Mouse (Mus musculus) megakaryocyte-erythroid progenitor cell, adult 5-6 weeks (primary cell): ENCODE measurements around the gene Clcn7. TPM values are rescaled to one million over a fixed set of nuclear protein-coding genes. Genes with fewer than 3 reads are reported as not detected.

Experiments used
- ATAC-seq: replicated peaks from 2 replicates; pipeline ENCODE4 v1.8.0; 2016; ENCODE audit warnings: mild to moderate bottlenecking, inconsistent platforms; ENCODE audit not compliant: severe bottlenecking, poor library complexity, low FRiP score, low TSS enrichment
- total RNA-seq, 2 experiments: library from RNA; stranded (forward) in 1 of 2; stranded (reverse) in 1 of 2; fragments of 200-1000, 215-1000 nt in 1 of 2; fragments of >200 nt in 1 of 2; fragmentation: Nextera tagmentation in 1 of 2; gene quantifications; 2 replicates each; pipeline ENCODE4 v1.2.3; 2014 to 2017

The Clcn7 gene
- total RNA-seq, 2 experiments from 2014 or later, result 5.9 to 17.6 TPM

- ATAC-seq, result no peak
These were observed 55.9 kb downstream of the Clcn7 start for GRCm38 (mm10) chr17:25189091-25189490.

GRCm38 (mm10) chr17:25202401-25202800 lies 69.2 kb downstream of the Clcn7 start:
- ATAC-seq, result no peak

GRCm38 (mm10) chr17:25210006-25210405 lies 76.8 kb downstream of the Clcn7 start:
- ATAC-seq, result no peak

- no peak for ATAC-seq
These were observed 77.7 kb downstream of the Clcn7 start for GRCm38 (mm10) chr17:25210680-25211466.

GRCm38 (mm10) chr17:25211705-25212104 lies 78.5 kb downstream of the Clcn7 start:
- no peak for ATAC-seq

Other genes with a start within 250 kb of the Clcn7 start
- 107 and 121 TPM in 2 replicates for gene Nubp2, start 247.0 kb upstream of the Clcn7 start, total RNA-seq (2014; fragmentation: Nextera tagmentation)
- 35.5 and 97.0 TPM in 2 replicates for gene Nubp2, start 247.0 kb upstream of the Clcn7 start, total RNA-seq (2017)
- gene Spsb3, start 246.7 kb upstream of the Clcn7 start, total RNA-seq (2014; fragmentation: Nextera tagmentation), result 24.6 and 29.3 TPM in 2 replicates
- 11.8 and 12.2 TPM in 2 replicates for gene Spsb3, start 246.7 kb upstream of the Clcn7 start, total RNA-seq (2017)
- gene Eme2, start 238.3 kb upstream of the Clcn7 start, total RNA-seq (2014; fragmentation: Nextera tagmentation), result 9.1 and 11.8 TPM in 2 replicates
- gene Eme2, start 238.3 kb upstream of the Clcn7 start, total RNA-seq (2017), result 13.7 and 15.2 TPM in 2 replicates
- gene Mrps34, start 238.3 kb upstream of the Clcn7 start, total RNA-seq (2014; fragmentation: Nextera tagmentation), result 63.9 and 78.3 TPM in 2 replicates
- 31.3 and 37.6 TPM in 2 replicates for gene Mrps34, start 238.3 kb upstream of the Clcn7 start, total RNA-seq (2017)
- gene Nme3, start 236.9 kb upstream of the Clcn7 start, total RNA-seq (2014; fragmentation: Nextera tagmentation), result 54.4 and 85.5 TPM in 2 replicates
- 40.5 and 46.3 TPM in 2 replicates for gene Nme3, start 236.9 kb upstream of the Clcn7 start, total RNA-seq (2017)
- 104 and 107 TPM in 2 replicates for gene Mapk8ip3, start 196.4 kb upstream of the Clcn7 start, total RNA-seq (2014; fragmentation: Nextera tagmentation)
- gene Mapk8ip3, start 196.4 kb upstream of the Clcn7 start, total RNA-seq (2017), result 27.0 and 35.3 TPM in 2 replicates
- gene Jpt2, start 172.7 kb upstream of the Clcn7 start, total RNA-seq (2014; fragmentation: Nextera tagmentation), result 74.2 and 79.1 TPM in 2 replicates
- gene Jpt2, start 172.7 kb upstream of the Clcn7 start, total RNA-seq (2017), result 77.8 and 78.2 TPM in 2 replicates
- gene Cramp1l, start 117.6 kb upstream of the Clcn7 start, total RNA-seq (2014; fragmentation: Nextera tagmentation), result 31.2 and 38.1 TPM in 2 replicates
- 10.1 and 10.9 TPM in 2 replicates for gene Cramp1l, start 117.6 kb upstream of the Clcn7 start, total RNA-seq (2017)
- 32.0 and 32.1 TPM in 2 replicates for gene Ift140, start 117.3 kb upstream of the Clcn7 start, total RNA-seq (2014; fragmentation: Nextera tagmentation)
- 27.6 and 33.9 TPM in 2 replicates for gene Ift140, start 117.3 kb upstream of the Clcn7 start, total RNA-seq (2017)
- gene Tmem204, start 49.8 kb upstream of the Clcn7 start, total RNA-seq (2014; fragmentation: Nextera tagmentation), result not detected in 2 replicates
- not detected in 2 replicates for gene Tmem204, start 49.8 kb upstream of the Clcn7 start, total RNA-seq (2017)
- gene Telo2, start 17.4 kb upstream of the Clcn7 start, total RNA-seq (2014; fragmentation: Nextera tagmentation), result 53.3 and 77.5 TPM in 2 replicates
- 38.5 and 38.9 TPM in 2 replicates for gene Telo2, start 17.4 kb upstream of the Clcn7 start, total RNA-seq (2017)
- not detected in 2 replicates for gene Ptx4, start 12.6 kb upstream of the Clcn7 start, total RNA-seq (2014; fragmentation: Nextera tagmentation)
- gene Ptx4, start 12.6 kb upstream of the Clcn7 start, total RNA-seq (2017), result 2.4 TPM in 1 of 2 replicates, not detected in the other
- 0.33 TPM in 1 of 2 replicates, not detected in the other for gene Ccdc154, start 29.1 kb downstream of the Clcn7 start, total RNA-seq (2014; fragmentation: Nextera tagmentation)
- not detected in 2 replicates for gene Ccdc154, start 29.1 kb downstream of the Clcn7 start, total RNA-seq (2017)
- gene Gm38655, start 42.1 kb downstream of the Clcn7 start, total RNA-seq (2014; fragmentation: Nextera tagmentation), result not detected in 2 replicates
- gene Gm38655, start 42.1 kb downstream of the Clcn7 start, total RNA-seq (2017), result not detected in 2 replicates
- gene BC003965, start 51.2 kb downstream of the Clcn7 start, total RNA-seq (2014; fragmentation: Nextera tagmentation), result 25.4 and 34.8 TPM in 2 replicates
- 16.3 and 18.3 TPM in 2 replicates for gene BC003965, start 51.2 kb downstream of the Clcn7 start, total RNA-seq (2017)
- gene Unkl, start 55.0 kb downstream of the Clcn7 start, total RNA-seq (2014; fragmentation: Nextera tagmentation), result 11.5 and 20.5 TPM in 2 replicates
- 9.8 and 14.2 TPM in 2 replicates for gene Unkl, start 55.0 kb downstream of the Clcn7 start, total RNA-seq (2017)
- 13.9 and 14.2 TPM in 2 replicates for gene Gnptg, start 106.7 kb downstream of the Clcn7 start, total RNA-seq (2014; fragmentation: Nextera tagmentation)
- 10.9 and 12.9 TPM in 2 replicates for gene Gnptg, start 106.7 kb downstream of the Clcn7 start, total RNA-seq (2017)
- gene Tsr3, start 106.8 kb downstream of the Clcn7 start, total RNA-seq (2014; fragmentation: Nextera tagmentation), result 20.1 and 29.2 TPM in 2 replicates
- gene Tsr3, start 106.8 kb downstream of the Clcn7 start, total RNA-seq (2017), result 33.3 and 33.7 TPM in 2 replicates
- gene Baiap3, start 123.0 kb downstream of the Clcn7 start, total RNA-seq (2014; fragmentation: Nextera tagmentation), result 1.4 TPM in 1 of 2 replicates, not detected in the other
- 2.7 TPM in 1 of 2 replicates, not detected in the other for gene Baiap3, start 123.0 kb downstream of the Clcn7 start, total RNA-seq (2017)
- 430 and 467 TPM in 2 replicates for gene Ube2i, start 141.2 kb downstream of the Clcn7 start, total RNA-seq (2014; fragmentation: Nextera tagmentation)
- gene Ube2i, start 141.2 kb downstream of the Clcn7 start, total RNA-seq (2017), result 338 and 373 TPM in 2 replicates
- gene Prss34, start 165.0 kb downstream of the Clcn7 start, total RNA-seq (2014; fragmentation: Nextera tagmentation), result not detected in 2 replicates
- 0.72 TPM in 1 of 2 replicates, not detected in the other for gene Prss34, start 165.0 kb downstream of the Clcn7 start, total RNA-seq (2017)
- gene Prss28, start 175.3 kb downstream of the Clcn7 start, total RNA-seq (2014; fragmentation: Nextera tagmentation), result not detected in 2 replicates
- not detected in 2 replicates for gene Prss28, start 175.3 kb downstream of the Clcn7 start, total RNA-seq (2017)
- not detected in 2 replicates for gene Prss29, start 185.3 kb downstream of the Clcn7 start, total RNA-seq (2014; fragmentation: Nextera tagmentation)
- not detected in 2 replicates for gene Prss29, start 185.3 kb downstream of the Clcn7 start, total RNA-seq (2017)
- not detected in 2 replicates for gene Tpsab1, start 212.2 kb downstream of the Clcn7 start, total RNA-seq (2014; fragmentation: Nextera tagmentation)
- not detected in 2 replicates for gene Tpsab1, start 212.2 kb downstream of the Clcn7 start, total RNA-seq (2017)
- not detected in 2 replicates for gene Tpsb2, start 232.9 kb downstream of the Clcn7 start, total RNA-seq (2014; fragmentation: Nextera tagmentation)
- gene Tpsb2, start 232.9 kb downstream of the Clcn7 start, total RNA-seq (2017), result not detected in 2 replicates
- gene Tpsg1, start 235.9 kb downstream of the Clcn7 start, total RNA-seq (2014; fragmentation: Nextera tagmentation), result not detected in 2 replicates
- gene Tpsg1, start 235.9 kb downstream of the Clcn7 start, total RNA-seq (2017), result not detected in 2 replicates